In genomic region chrX:139529678-139530077, GRCm38 (mm10) we compare ENCODE assay signal across 17 mouse cellular contexts. TPM values are rescaled to one million over a fixed set of nuclear protein-coding genes. Genes with fewer than 3 reads are reported as not detected.
"Had no signal": no experiment of that assay in that cellular context is flagged by ENCODE, and none has a peak within 500 bp of the region (broad histone marks: within the 10 kb centered on the region; RNA-seq: fewer than 3 reads in every experiment).

No protein-coding gene starts in this region.

- ATAC-seq: midbrain, embryonic 16.5 days had no signal

- H3K9ac ChIP-seq: lung, embryonic 14.5 days; midbrain, embryonic 12.5 days; neural tube, embryonic 12.5 days; stomach, embryonic 15.5 days had no signal

- DNase-seq: lung, adult 18-20 months; lung, embryonic 14.5 days; lung, postnatal 10 days; lung, postnatal 4 days; midbrain, embryonic 14.5 days; right cerebral cortex, postnatal 14 days; thymus, adult 2 months; thymus, postnatal 25 days; thymus, postnatal 4 days had no signal

- H3K4me1 ChIP-seq: midbrain, embryonic 10.5 days; midbrain, embryonic 12.5 days; neural tube, embryonic 12.5 days; stomach, embryonic 15.5 days had no signal

- H3K27ac ChIP-seq: midbrain, embryonic 10.5 days; midbrain, embryonic 12.5 days; neural tube, embryonic 12.5 days; stomach, embryonic 15.5 days; stomach, postnatal 0 days had no signal

- H3K9me3 ChIP-seq: midbrain, embryonic 10.5 days; midbrain, embryonic 12.5 days; neural tube, embryonic 12.5 days; stomach, embryonic 15.5 days had no signal

- H3K4me3 ChIP-seq: midbrain, embryonic 10.5 days; midbrain, embryonic 12.5 days; neural tube, embryonic 12.5 days; stomach, embryonic 15.5 days had no signal

- H3K4me2 ChIP-seq: lung, embryonic 14.5 days; midbrain, embryonic 12.5 days; neural tube, embryonic 12.5 days; stomach, embryonic 15.5 days had no signal

- H3K36me3 ChIP-seq: midbrain, embryonic 10.5 days; midbrain, embryonic 12.5 days; neural tube, embryonic 12.5 days; stomach, embryonic 15.5 days had no signal

- H3K27me3 ChIP-seq: neural tube, embryonic 12.5 days; stomach, embryonic 15.5 days had no signal

RNA-seq across cellular contexts. Expression of gene D330045A20Rik, which starts 49.5 kb away (rescaled TPM):
- total RNA-seq: neutrophil, adult 5-6 weeks had no signal
- polyA plus RNA-seq: spleen, adult 2 months had no signal
